Mouse (Mus musculus) ES-E14 (cell line): Measurements from ENCODE around the gene Ccdc50.

Source experiments
- CHD2 ChIP-seq: IDR thresholded peaks from 2 replicates; pipeline ENCODE4 v1.6.1; 2014; ENCODE audit warnings: mild to moderate bottlenecking, low read depth, low read length, inconsistent platforms
- HCFC1 ChIP-seq: IDR thresholded peaks from 2 replicates; pipeline ENCODE4 v1.6.1; 2012; ENCODE audit warnings: low read length, inconsistent platforms, borderline replicate concordance; ENCODE audit not compliant: insufficient read depth
- MAFK ChIP-seq: IDR thresholded peaks from 2 replicates; pipeline ENCODE4 v1.6.1; 2014; ENCODE audit warnings: mild to moderate bottlenecking, low read depth, low read length, inconsistent platforms; ENCODE audit not compliant: insufficient read depth
- ZC3H11A ChIP-seq: IDR thresholded peaks from 2 replicates; pipeline ENCODE4 v1.6.1; 2012; ENCODE audit warnings: low read depth, mild to moderate bottlenecking, inconsistent platforms, low read length, borderline replicate concordance
- ZNF384 ChIP-seq: IDR thresholded peaks from 2 replicates; pipeline ENCODE4 v1.6.1; 2012; ENCODE audit warnings: low read depth, low read length, inconsistent platforms

DNA sequence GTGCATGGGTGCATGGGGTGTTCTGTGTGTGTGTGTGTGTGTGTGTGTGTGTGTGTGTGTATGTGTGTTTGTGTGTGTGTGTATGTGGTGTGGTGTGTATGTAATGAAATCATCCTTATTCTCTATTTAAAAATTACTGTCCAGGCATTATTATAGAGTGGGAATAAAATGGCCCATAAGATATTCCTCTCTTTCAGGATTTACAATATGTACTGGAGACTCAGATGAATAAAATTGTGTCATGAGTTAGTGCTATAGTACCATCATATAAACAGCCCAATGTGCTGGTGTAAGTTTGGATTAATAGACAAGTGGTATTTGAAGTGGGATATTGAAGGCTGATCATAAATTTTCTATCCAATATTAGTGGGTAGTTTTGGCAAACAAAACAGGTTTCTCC is 15.4 kb downstream of the Ccdc50 start:
- TF ChIP-seq MAFK (no peak), HCFC1 (no peak), CHD2 (no peak), ZC3H11A (no peak), ZNF384 (no peak)
